Mouse (Mus musculus) embryonic fibroblast, embryonic 13.5 days (primary cell): ENCODE data around the gene Rab6b.

Source experiments
- CTCF ChIP-seq: IDR thresholded peaks from 2 replicates; pipeline ENCODE4 v1.5.1; 2011; ENCODE audit warnings: mild to moderate bottlenecking, control low read depth, low read length, moderate library complexity, borderline replicate concordance; ENCODE audit not compliant: insufficient read depth
- POLR2A ChIP-seq: IDR thresholded peaks from 2 replicates; pipeline ENCODE4 v1.6.1; 2011; ENCODE audit warnings: low read depth, mild to moderate bottlenecking, control low read depth, low read length, moderate library complexity

DNA sequence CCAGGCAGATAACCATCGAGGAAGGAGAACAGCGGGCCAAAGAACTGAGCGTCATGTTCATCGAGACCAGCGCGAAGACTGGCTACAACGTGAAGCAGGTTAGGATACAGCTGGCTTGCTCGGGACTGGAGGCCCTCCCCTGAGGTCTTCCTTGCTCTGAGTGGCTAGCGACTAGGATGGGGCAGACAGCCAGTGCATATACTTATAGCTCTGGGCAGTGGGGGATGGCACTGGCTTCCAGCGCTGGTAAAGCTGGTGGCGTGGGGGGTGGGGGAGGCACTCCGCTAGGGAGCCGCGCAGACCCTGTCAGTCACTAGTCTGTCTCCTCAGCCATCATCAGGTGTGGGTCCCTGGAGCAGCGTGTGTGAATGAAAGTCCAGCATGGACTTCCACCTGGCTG lies 52.2 kb downstream of the Rab6b start:
- TF ChIP-seq CTCF (no peak), POLR2A (no peak)
